In genomic region chr10:118880776-118881175, GRCm38 (mm10) we compare ENCODE assay signal across 19 mouse cellular contexts. TPM values are rescaled to one million over a fixed set of nuclear protein-coding genes. Genes with fewer than 3 reads are reported as not detected.
DNase-seq lines count a peak whose midpoint lies in the region; ATAC-seq and TF ChIP-seq lines count a peak whose summit lies in the region.
"Had no signal": no experiment of that assay in that cellular context is flagged by ENCODE, and none has a peak within 500 bp of the region (broad histone marks: within the 10 kb centered on the region; RNA-seq: fewer than 3 reads in every experiment).

No protein-coding gene starts in this region.

- TF ChIP-seq CTCF in liver, adult 2 months (IDR thresholded peaks at IDR 0.05; ENCODE audit: low read depth, low read length) = no peak

- H3K36me3 ChIP-seq in liver, adult 2 months (ENCODE audit: control insufficient read depth, insufficient read depth, low read length) = no peaks in the 10 kb centered on the region
- no peaks in the 10 kb centered on the region for H3K36me3 ChIP-seq in midbrain, embryonic 11.5 days (ENCODE audit: control insufficient read depth, insufficient read depth, low read length)
- no peaks in the 10 kb centered on the region for H3K36me3 ChIP-seq in midbrain, embryonic 10.5 days
- H3K36me3 ChIP-seq: G1E had no signal

- H3K9ac ChIP-seq in liver, adult 2 months (ENCODE audit: low read depth, low read length) = no peak overlapping the region
- no peak overlapping the region for H3K9ac ChIP-seq in midbrain, embryonic 11.5 days (ENCODE audit: low read length)

- H3K27me3 ChIP-seq in liver, adult 2 months (ENCODE audit: control insufficient read depth, insufficient read depth, low read length) = no peaks in the 10 kb centered on the region
- H3K27me3 ChIP-seq in midbrain, embryonic 11.5 days (ENCODE audit: control insufficient read depth, insufficient read depth, low read length) = no peaks in the 10 kb centered on the region
- no peaks in the 10 kb centered on the region for H3K27me3 ChIP-seq in midbrain, embryonic 10.5 days (ENCODE audit: low read depth, poor library complexity, severe bottlenecking)
- H3K27me3 ChIP-seq: CH12.LX, Patski had no signal

- H3K4me3 ChIP-seq in liver, adult 2 months (ENCODE audit: insufficient read depth, low read depth, low read length) = no peak overlapping the region
- no peak overlapping the region for H3K4me3 ChIP-seq in midbrain, embryonic 11.5 days (ENCODE audit: low read depth, low read length)
- H3K4me3 ChIP-seq in midbrain, embryonic 10.5 days = no peak overlapping the region

- no peaks in the 10 kb centered on the region for H3K9me3 ChIP-seq in midbrain, embryonic 11.5 days (ENCODE audit: control insufficient read depth, low read length)
- H3K9me3 ChIP-seq in midbrain, embryonic 10.5 days (replicated peaks) = no peaks in the 10 kb centered on the region
- H3K9me3 ChIP-seq: G1E had no signal

- H3K27ac ChIP-seq in liver, adult 2 months (replicated peaks; ENCODE audit: insufficient read depth, low read depth, low read length) = no peak overlapping the region
- H3K27ac ChIP-seq in midbrain, embryonic 11.5 days (ENCODE audit: low read depth, low read length) = no peak overlapping the region
- H3K27ac ChIP-seq in midbrain, embryonic 10.5 days (replicated peaks) = no peak overlapping the region

- no peak for ATAC-seq in midbrain, embryonic 11.5 days (ENCODE audit: low FRiP score)
- ATAC-seq: activated CD4-positive, CD25-positive, alpha-beta regulatory T cell, adult 4 months; CD4-positive, CD25-positive, alpha-beta regulatory T cell, adult 4 months; Patski had no signal

- no peaks in the 10 kb centered on the region for H3K79me2 ChIP-seq in liver, adult 2 months (ENCODE audit: control insufficient read depth, insufficient read depth, low read length)

- no peak overlapping the region for H3K4me2 ChIP-seq in midbrain, embryonic 11.5 days

- H3K4me1 ChIP-seq in liver, adult 2 months (ENCODE audit: control insufficient read depth, insufficient read depth, low read length) = no peaks in the 10 kb centered on the region
- H3K4me1 ChIP-seq in midbrain, embryonic 11.5 days (ENCODE audit: control insufficient read depth, insufficient read depth, low read length) = no peaks in the 10 kb centered on the region
- H3K4me1 ChIP-seq in midbrain, embryonic 10.5 days = no peaks in the 10 kb centered on the region

- 87% methylated on average over 2 of the region's 2 CpGs for WGBS in liver, adult 2 months
- WGBS in midbrain, embryonic 11.5 days = 75% methylated on average over 2 of the region's 2 CpGs
- WGBS in midbrain, embryonic 10.5 days = 85% methylated on average over 2 of the region's 2 CpGs

- DNase-seq in liver, adult 2 months (ENCODE audit: extremely low read depth, low read depth, low spot score) = peak; percentile 55
- DNase-seq in liver = no peak
- DNase-seq in midbrain, embryonic 11.5 days (ENCODE audit: low spot score, missing footprints) = peak; percentile 53
- DNase-seq in midbrain, embryonic 10.5 days (ENCODE audit: low spot score) = no peak
- DNase-seq: adrenal gland, adult 2 months; adrenal gland, adult 8-10 months; adrenal gland, postnatal 10 days; adrenal gland, postnatal 14 days; adrenal gland, postnatal 25 days; adrenal gland, postnatal 36 days; B cell, adult 2 months; cerebellum, adult 11 months; cerebellum, adult 11-12 months; cerebellum, adult 18-20 months had no signal

- no peak for TF ChIP-seq POLR2A in liver, adult 2 months (IDR thresholded peaks at IDR 0.05; ENCODE audit: extremely low read depth, insufficient read depth, low read length)

RNA-seq across cellular contexts. Expression of gene Dyrk2, which starts 10.8 kb away (rescaled TPM):
- 19.3 and 20.0 TPM in 2 replicates for total RNA-seq in liver, adult 2 months (2014; rRNA removed)
- 12.1 TPM in 2 replicates for polyA plus RNA-seq in liver, adult 2 months (2012; rRNA removed)
- 12.1 and 12.4 TPM in 2 replicates for polyA plus RNA-seq in midbrain, embryonic 11.5 days (2014; fragmentation: Nextera tagmentation; extraction: Ambion mirVana)
- polyA plus RNA-seq in midbrain, embryonic 10.5 days (2016; fragmentation: Nextera tagmentation; extraction: Ambion mirVana) = 6.6 and 6.7 TPM in 2 replicates

Comparison
In these comparisons a context has a peak if more than half of its experiments do, and no peak if none do; other contexts are left out.
1. DNase-seq: peak in liver, adult 2 months (single experiment) and midbrain, embryonic 11.5 days (single experiment); none in liver (single experiment) and midbrain, embryonic 10.5 days (single experiment).